Mouse (Mus musculus): ENCODE measurements around the gene Itsn1. TPM values are rescaled to one million over a fixed set of nuclear protein-coding genes. Genes with fewer than 3 reads are reported as not detected.
A peak's percentile ranks its signal among the peaks of the same experiment; 100 is the strongest.

The Itsn1 gene
- polyA plus RNA-seq, 2 experiments: 24.8 to 46.6 TPM

GRCm38 (mm10) chr16:91822325-91822724 is 93.2 kb downstream of the Itsn1 start:
- no peak overlapping the region for H3K4me3 ChIP-seq (replicated peaks; ENCODE audit: low read length)
- peaks cover 60% of the 10 kb centered on the region for H3K36me3 ChIP-seq (ENCODE audit: control insufficient read depth, insufficient read depth, low read length)
- H3K9me3 ChIP-seq (ENCODE audit: control insufficient read depth, low read length): no peaks in the 10 kb centered on the region
- no peak overlapping the region for H3K27ac ChIP-seq (replicated peaks; ENCODE audit: low read depth, low read length)
- H3K4me1 ChIP-seq (ENCODE audit: control insufficient read depth, insufficient read depth, low read length): no peaks in the 10 kb centered on the region
- DNase-seq (ENCODE audit: low spot score) (no peak), ATAC-seq (ENCODE audit: low FRiP score, low read depth) (no peak)
- H3K4me2 ChIP-seq (replicated peaks; ENCODE audit: low read depth, low read length, severe bottlenecking): no peak overlapping the region
- 87% methylated on average over 7 of the region's 7 CpGs for WGBS
- H3K27me3 ChIP-seq (ENCODE audit: control insufficient read depth, insufficient read depth, low read length): no peaks in the 10 kb centered on the region
- no peak overlapping the region for H3K9ac ChIP-seq (ENCODE audit: low read depth, low read length, severe bottlenecking)
- TF ChIP-seq POLR2A (IDR thresholded peaks at IDR 0.05; ENCODE audit: borderline replicate concordance, extremely low read depth, insufficient read depth, insufficient read length): no peak

DNA sequence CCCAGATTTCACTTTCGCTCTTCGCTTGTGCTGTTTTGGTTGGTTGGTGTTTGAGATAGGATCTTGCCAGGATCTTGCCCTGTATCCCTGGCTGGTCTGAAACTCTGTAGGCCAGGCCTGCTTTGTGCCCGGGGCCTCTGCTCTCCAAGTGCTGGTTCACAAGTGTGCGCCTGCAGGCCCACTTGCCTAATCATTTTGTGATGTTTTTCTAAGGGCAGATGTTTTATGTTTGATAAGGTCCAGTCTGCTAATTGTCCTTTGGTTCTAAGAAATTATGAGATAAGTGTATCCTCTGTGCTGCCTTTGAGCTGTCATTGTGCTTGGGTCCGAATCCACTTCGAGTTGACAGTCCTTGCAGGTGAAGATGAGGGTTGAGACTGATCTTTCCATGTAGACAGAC is 93.7 kb downstream of the Itsn1 start:
- Histone ChIP-seq H3K9me3 (ENCODE audit: control insufficient read depth, low read length) (no peaks in the 10 kb centered on the region), H3K4me3 (replicated peaks; ENCODE audit: low read length) (no peak overlapping the region), H3K4me1 (ENCODE audit: control insufficient read depth, insufficient read depth, low read length) (no peaks in the 10 kb centered on the region), H3K9ac (ENCODE audit: low read depth, low read length, severe bottlenecking) (no peak overlapping the region), H3K4me2 (replicated peaks; ENCODE audit: low read depth, low read length, severe bottlenecking) (no peak overlapping the region), H3K27me3 (ENCODE audit: control insufficient read depth, insufficient read depth, low read length) (no peaks in the 10 kb centered on the region), H3K27ac (replicated peaks; ENCODE audit: low read depth, low read length) (no peak overlapping the region), H3K36me3 (ENCODE audit: control insufficient read depth, insufficient read depth, low read length) (peaks cover 60% of the 10 kb centered on the region)
- WGBS: 93% methylated on average over 6 of the region's 6 CpGs
- ATAC-seq (ENCODE audit: low FRiP score, low read depth): no peak
- no peak for DNase-seq (ENCODE audit: low spot score)
- no peak for TF ChIP-seq POLR2A (IDR thresholded peaks at IDR 0.05; ENCODE audit: borderline replicate concordance, extremely low read depth, insufficient read depth, insufficient read length)

GRCm38 (mm10) chr16:91825774-91826325 is 96.8 kb downstream of the Itsn1 start:
- Histone ChIP-seq H3K9me3 (ENCODE audit: control insufficient read depth, low read length) (no peaks in the 10 kb centered on the region), H3K36me3 (ENCODE audit: control insufficient read depth, insufficient read depth, low read length) (peaks cover 53% of the 10 kb centered on the region), H3K4me1 (ENCODE audit: control insufficient read depth, insufficient read depth, low read length) (no peaks in the 10 kb centered on the region), H3K27me3 (ENCODE audit: control insufficient read depth, insufficient read depth, low read length) (no peaks in the 10 kb centered on the region), H3K9ac (ENCODE audit: low read depth, low read length, severe bottlenecking) (no peak overlapping the region), H3K4me3 (replicated peaks; ENCODE audit: low read length) (no peak overlapping the region), H3K4me2 (replicated peaks; ENCODE audit: low read depth, low read length, severe bottlenecking) (no peak overlapping the region), H3K27ac (replicated peaks; ENCODE audit: low read depth, low read length) (0 out of 2 replicates have a peak overlapping the region, but pooled peaks have one; percentile 8)
- TF ChIP-seq POLR2A (IDR thresholded peaks at IDR 0.05; ENCODE audit: borderline replicate concordance, extremely low read depth, insufficient read depth, insufficient read length): no peak
- DNase-seq (ENCODE audit: low spot score): no peak
- no peak for ATAC-seq (ENCODE audit: low FRiP score, low read depth)
- WGBS: 78% methylated on average over 9 of the region's 9 CpGs

DNA sequence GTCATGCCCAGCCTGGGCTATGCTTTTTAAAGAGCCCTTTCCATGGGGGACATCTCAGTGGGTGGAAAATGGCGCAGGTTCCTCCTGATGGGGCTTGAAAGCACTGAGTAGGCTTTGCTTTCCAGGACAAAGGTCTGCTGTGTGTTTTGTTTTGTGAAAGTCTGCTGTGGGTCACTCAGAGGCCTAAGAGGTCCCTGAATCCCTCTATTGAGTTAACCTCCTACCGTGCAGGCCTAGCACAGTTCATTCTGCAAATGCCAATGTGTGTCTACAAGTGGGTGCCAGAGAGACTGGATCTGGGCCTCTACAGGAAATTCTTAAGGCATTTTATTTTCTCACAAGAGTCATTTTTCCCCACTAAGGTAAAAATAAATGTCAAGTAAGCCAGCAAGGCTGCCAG is 97.8 kb downstream of the Itsn1 start:
- peak overlapping the region; percentile 72 for H3K27ac ChIP-seq (replicated peaks; ENCODE audit: low read depth, low read length)

GRCm38 (mm10) chr16:91827456-91827855 is 98.4 kb downstream of the Itsn1 start:
- H3K27ac ChIP-seq (replicated peaks; ENCODE audit: low read depth, low read length): no peak overlapping the region

More for the DNA sequence above, 97.8 kb downstream of the Itsn1 start:
- H3K4me2 ChIP-seq (replicated peaks; ENCODE audit: low read depth, low read length, severe bottlenecking): no peak overlapping the region
- no peaks in the 10 kb centered on the region for H3K9me3 ChIP-seq (ENCODE audit: control insufficient read depth, low read length)
- no peak for DNase-seq (ENCODE audit: low spot score)
- no peaks in the 10 kb centered on the region for H3K27me3 ChIP-seq (ENCODE audit: control insufficient read depth, insufficient read depth, low read length)
- WGBS: 72% methylated on average over 2 of the region's 2 CpGs
- H3K36me3 ChIP-seq (ENCODE audit: control insufficient read depth, insufficient read depth, low read length): peaks cover 51% of the 10 kb centered on the region
- TF ChIP-seq POLR2A (IDR thresholded peaks at IDR 0.05; ENCODE audit: borderline replicate concordance, extremely low read depth, insufficient read depth, insufficient read length): no peak
- no peak overlapping the region for H3K9ac ChIP-seq (ENCODE audit: low read depth, low read length, severe bottlenecking)
- no peaks in the 10 kb centered on the region for H3K4me1 ChIP-seq (ENCODE audit: control insufficient read depth, insufficient read depth, low read length)
- H3K4me3 ChIP-seq (replicated peaks; ENCODE audit: low read length): no peak overlapping the region
- no peak for ATAC-seq (ENCODE audit: low FRiP score, low read depth)

More at GRCm38 (mm10) chr16:91827456-91827855, 98.4 kb downstream of the Itsn1 start:
- no peak overlapping the region for H3K4me2 ChIP-seq (replicated peaks; ENCODE audit: low read depth, low read length, severe bottlenecking)
- no peak for ATAC-seq (ENCODE audit: low FRiP score, low read depth)
- no peak overlapping the region for H3K9ac ChIP-seq (ENCODE audit: low read depth, low read length, severe bottlenecking)
- no peaks in the 10 kb centered on the region for H3K9me3 ChIP-seq (ENCODE audit: control insufficient read depth, low read length)
- no peak for DNase-seq (ENCODE audit: low spot score)
- no peak overlapping the region for H3K4me3 ChIP-seq (replicated peaks; ENCODE audit: low read length)
- peaks cover 45% of the 10 kb centered on the region for H3K36me3 ChIP-seq (ENCODE audit: control insufficient read depth, insufficient read depth, low read length)
- no peaks in the 10 kb centered on the region for H3K4me1 ChIP-seq (ENCODE audit: control insufficient read depth, insufficient read depth, low read length)
- no peak for TF ChIP-seq POLR2A (IDR thresholded peaks at IDR 0.05; ENCODE audit: borderline replicate concordance, extremely low read depth, insufficient read depth, insufficient read length)
- no peaks in the 10 kb centered on the region for H3K27me3 ChIP-seq (ENCODE audit: control insufficient read depth, insufficient read depth, low read length)
- WGBS: 57% methylated on average over 5 of the region's 5 CpGs
